Mouse (Mus musculus) hindbrain, embryonic 10.5 days (tissue): Measurements from ENCODE around the gene Cog4. TPM values are rescaled to one million over a fixed set of nuclear protein-coding genes. Genes with fewer than 3 reads are reported as not detected.

ENCODE experiments used
- DNase-seq: peaks from one replicate; pipeline ENCODE4 v3.0.0-alpha.2; 2017; ENCODE audit warnings: low spot score
- H3K27ac ChIP-seq: fragments of 300-500 bp; sonication (generic); 2 replicates; pipeline ENCODE4 v1.5.1; 2016; ENCODE audit warnings: mild to moderate bottlenecking, moderate library complexity
- H3K27me3 ChIP-seq: fragments of 300-500 bp; sonication (generic); 2 replicates; pipeline ENCODE4 v1.6.1; 2016; ENCODE audit warnings: mild to moderate bottlenecking; ENCODE audit not compliant: poor library complexity, insufficient read depth, severe bottlenecking
- H3K36me3 ChIP-seq: fragments of 300-500 bp; sonication (generic); 2 replicates; pipeline ENCODE4 v1.6.1; 2016; ENCODE audit warnings: mild to moderate bottlenecking, moderate library complexity
- H3K4me1 ChIP-seq: fragments of 300-500 bp; sonication (generic); replicated peaks from 2 replicates; pipeline ENCODE4 v1.6.1; 2016; ENCODE audit warnings: mild to moderate bottlenecking
- H3K4me3 ChIP-seq: fragments of 300-500 bp; sonication (generic); 2 replicates; pipeline ENCODE4 v1.5.1; 2016; ENCODE audit warnings: mild to moderate bottlenecking, moderate library complexity
- H3K9me3 ChIP-seq: fragments of 300-500 bp; sonication (generic); 2 replicates; pipeline ENCODE4 v1.6.1; 2016; ENCODE audit warnings: mild to moderate bottlenecking, moderate library complexity
- WGBS: fragments of 180-500 bp; shearing (Covaris S2); methylation state at CpG from one replicate; pipeline ENCODE4 v1.1.7; 2016; 5-methylcytosine and 5-hydroxymethylcytosine counted together
- polyA plus RNA-seq: library from polyadenylated mRNA; unstranded; fragments of >200 nt; fragmentation: Nextera tagmentation; extraction: Ambion mirVana; gene quantifications from 2 replicates; pipeline ENCODE4 v1.2.1, GENCODE M21; 2016

Cog4 gene
- 70.0 and 75.6 TPM in 2 replicates for polyA plus RNA-seq

- Histone ChIP-seq H3K27me3 (no peaks in the 10 kb centered on the region), H3K4me3 (peak within 1 kb of the TSS; percentile 89), H3K4me1 (peaks cover 20% of the 10 kb centered on the region), H3K36me3 (peaks cover 53% of the 10 kb centered on the region), H3K9me3 (no peaks in the 10 kb centered on the region), H3K27ac (peak within 1 kb of the TSS; percentile 97)
- peak; percentile 86 for DNase-seq
- under 1% methylated on average over 53 of the region's 53 CpGs for WGBS
Measured at GRCm38 (mm10) chr8:110846405-110847170, at the start of gene Cog4, which contains the start of gene Sf3b3. Cog4 (plus strand) TSS chr8:110846600. Sf3b3 (minus strand) TSS chr8:110846787.

DNA sequence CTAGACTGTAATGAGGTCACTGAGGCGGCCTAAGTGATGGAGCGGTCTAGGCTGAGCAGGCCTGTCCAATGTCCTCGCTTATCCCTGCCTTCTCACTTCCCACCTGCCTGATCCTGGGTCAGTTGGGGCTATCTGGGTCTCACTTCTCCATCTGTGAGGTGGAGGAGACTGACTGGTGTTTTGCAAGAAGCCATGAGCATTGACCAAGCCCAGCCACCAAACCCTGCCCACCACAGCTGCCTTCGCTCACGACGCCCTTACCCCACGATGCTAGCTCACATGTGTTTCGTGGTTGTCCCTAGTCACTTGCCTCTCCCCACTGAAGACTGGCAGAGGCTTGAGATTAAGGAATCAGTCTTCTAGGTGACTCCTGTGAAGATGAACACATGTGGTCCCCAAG is 49.3 kb upstream of the Cog4 start:
- no peaks in the 10 kb centered on the region for H3K36me3 ChIP-seq

GRCm38 (mm10) chr8:110802988-110803387 is 43.4 kb upstream of the Cog4 start:
- Histone ChIP-seq H3K4me3 (no peak overlapping the region), H3K9me3 (no peaks in the 10 kb centered on the region), H3K36me3 (no peaks in the 10 kb centered on the region), H3K27me3 (no peaks in the 10 kb centered on the region), H3K4me1 (peaks cover 3% of the 10 kb centered on the region), H3K27ac (no peak overlapping the region)
- no peak for DNase-seq
- 90% methylated on average over 5 of the region's 5 CpGs for WGBS

More for the DNA sequence above, 49.3 kb upstream of the Cog4 start:
- DNase-seq = no peak
- Histone ChIP-seq H3K27me3 (no peaks in the 10 kb centered on the region), H3K27ac (no peak overlapping the region), H3K9me3 (peaks cover 9% of the 10 kb centered on the region), H3K4me3 (no peak overlapping the region), H3K4me1 (no peaks in the 10 kb centered on the region; the same call in 1 of the 2 replicates)
- 93% methylated on average over 8 of the region's 8 CpGs for WGBS

GRCm38 (mm10) chr8:110803856-110804255 is 42.5 kb upstream of the Cog4 start:
- H3K36me3 ChIP-seq = peaks cover 6% of the 10 kb centered on the region
- H3K27ac ChIP-seq = no peak overlapping the region
- WGBS = 93% methylated on average over 9 of the region's 9 CpGs
- no peak overlapping the region for H3K4me3 ChIP-seq
- no peak for DNase-seq
- no peaks in the 10 kb centered on the region for H3K27me3 ChIP-seq
- H3K9me3 ChIP-seq = no peaks in the 10 kb centered on the region
- H3K4me1 ChIP-seq = peaks cover 6% of the 10 kb centered on the region

DNA sequence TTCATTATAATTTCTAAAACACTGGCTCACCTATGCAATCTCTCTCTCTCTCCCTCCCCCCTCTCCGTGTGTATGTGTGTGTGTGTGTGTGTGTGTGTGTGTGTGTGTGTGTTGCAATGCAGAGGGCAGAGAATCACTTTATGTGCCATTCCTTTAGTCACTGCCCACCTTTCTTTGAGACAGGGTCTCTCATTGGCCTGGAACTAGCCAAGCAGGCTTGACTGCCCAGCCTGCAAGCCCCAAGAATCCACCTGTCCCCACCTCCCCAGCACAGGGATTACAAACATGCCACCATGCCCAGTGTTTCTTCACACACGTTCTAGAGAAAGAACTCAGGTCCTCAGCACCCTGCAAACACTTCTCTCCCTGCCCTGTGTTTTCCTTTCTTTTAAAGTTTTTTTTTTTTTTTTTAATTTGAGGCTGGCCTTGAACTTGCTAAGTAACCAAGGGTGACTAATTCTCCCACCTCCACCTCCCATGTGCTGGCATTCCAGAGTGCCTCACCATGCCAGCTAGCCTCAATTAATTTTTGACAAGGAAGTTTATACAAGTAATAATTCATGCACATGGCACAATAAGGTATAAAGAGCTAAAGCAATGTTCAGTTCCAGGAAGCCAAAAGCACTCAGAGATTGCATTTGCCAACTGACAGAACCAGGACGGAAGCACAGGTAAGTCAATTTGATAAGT is 41.4 kb upstream of the Cog4 start:
- Histone ChIP-seq H3K4me3 (no peak overlapping the region), H3K4me1 (peaks cover 6% of the 10 kb centered on the region), H3K27ac (no peak overlapping the region), H3K9me3 (no peaks in the 10 kb centered on the region), H3K36me3 (peaks cover 17% of the 10 kb centered on the region), H3K27me3 (no peaks in the 10 kb centered on the region)
- 63% methylated on average over 3 of the region's 3 CpGs for WGBS
- DNase-seq = no peak

DNA sequence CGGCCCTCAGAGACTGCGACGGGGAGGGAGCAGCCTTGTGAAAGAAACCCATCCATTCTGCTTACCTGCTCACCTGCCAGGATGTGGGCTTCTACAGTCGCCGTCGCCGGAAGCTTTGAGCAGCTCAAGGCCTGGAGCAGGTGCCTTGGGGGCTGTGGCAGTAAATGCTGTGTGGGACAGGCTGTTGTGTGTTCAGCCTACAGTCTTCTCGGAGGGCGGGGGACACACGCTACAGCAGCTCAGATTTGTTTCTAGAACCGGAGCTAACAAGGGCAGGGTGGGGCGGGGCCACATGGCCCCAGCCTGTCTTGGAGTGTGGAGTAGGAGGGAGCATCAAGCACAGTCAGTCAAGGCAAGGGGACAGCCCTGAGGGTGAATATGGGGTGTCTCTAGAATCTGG is 40.7 kb upstream of the Cog4 start, which contains the start of gene Il34:
Il34 (minus strand) TSS at position 256 of the 400 bp plus-strand sequence.
- peaks cover 24% of the 10 kb centered on the region for H3K36me3 ChIP-seq
- no peak within 1 kb of the TSS for H3K27ac ChIP-seq
- no peaks in the 10 kb centered on the region for H3K27me3 ChIP-seq
- WGBS = 44% methylated on average over 12 of the region's 12 CpGs
- DNase-seq = no peak
- peaks cover 6% of the 10 kb centered on the region for H3K4me1 ChIP-seq
- no peak within 1 kb of the TSS for H3K4me3 ChIP-seq
- H3K9me3 ChIP-seq = no peaks in the 10 kb centered on the region

GRCm38 (mm10) chr8:110806146-110806545 is 40.3 kb upstream of the Cog4 start:
- 94% methylated on average over 1 of the region's 1 CpGs for WGBS
- Histone ChIP-seq H3K27ac (no peak overlapping the region), H3K9me3 (no peaks in the 10 kb centered on the region), H3K4me1 (peaks cover 6% of the 10 kb centered on the region), H3K27me3 (no peaks in the 10 kb centered on the region), H3K36me3 (peaks cover 29% of the 10 kb centered on the region), H3K4me3 (no peak overlapping the region)
- DNase-seq = no peak

- Histone ChIP-seq H3K4me1 (peaks cover 6% of the 10 kb centered on the region; the same call in 1 of the 2 replicates), H3K4me3 (no peak overlapping the region), H3K27ac (no peak overlapping the region), H3K9me3 (no peaks in the 10 kb centered on the region), H3K27me3 (no peaks in the 10 kb centered on the region), H3K36me3 (peaks cover 55% of the 10 kb centered on the region)
- DNase-seq = peak; percentile 35
- WGBS = 63% methylated on average over 13 of the region's 13 CpGs
Measured at GRCm38 (mm10) chr8:110808495-110809472, 37.6 kb upstream of the Cog4 start.

DNA sequence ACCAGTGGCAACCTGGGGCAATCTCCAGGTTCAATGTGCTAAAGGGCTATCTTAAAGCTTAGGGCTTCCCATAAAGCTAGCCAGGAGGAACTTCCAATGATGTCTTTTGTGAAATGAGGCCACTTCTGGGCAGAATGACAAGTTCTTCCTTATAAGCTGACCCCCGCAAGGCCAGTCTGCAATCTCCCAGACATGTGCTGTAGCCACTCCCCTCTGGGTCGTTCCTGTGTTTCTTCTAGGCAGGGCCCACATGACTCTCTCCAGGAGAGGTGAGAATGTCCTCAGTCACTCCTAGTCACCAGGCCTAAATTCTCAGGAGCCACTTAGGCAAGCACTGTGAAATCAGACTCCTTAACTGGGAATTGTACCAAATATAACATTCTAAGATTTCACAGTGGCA is 36.6 kb upstream of the Cog4 start:
- Histone ChIP-seq H3K27ac (no peak overlapping the region), H3K4me1 (peaks cover 6% of the 10 kb centered on the region; the same call in 1 of the 2 replicates), H3K4me3 (no peak overlapping the region), H3K27me3 (no peaks in the 10 kb centered on the region), H3K9me3 (no peaks in the 10 kb centered on the region), H3K36me3 (peaks cover 66% of the 10 kb centered on the region)
- 66% methylated on average over 2 of the region's 2 CpGs for WGBS
- DNase-seq = no peak

GRCm38 (mm10) chr8:110810481-110811065 is 35.8 kb upstream of the Cog4 start:
- Histone ChIP-seq H3K27me3 (no peaks in the 10 kb centered on the region), H3K27ac (no peak overlapping the region), H3K36me3 (peaks cover 73% of the 10 kb centered on the region), H3K4me1 (peaks cover 6% of the 10 kb centered on the region; the same call in 1 of the 2 replicates), H3K4me3 (no peak overlapping the region), H3K9me3 (no peaks in the 10 kb centered on the region)
- DNase-seq = no peak
- WGBS = 91% methylated on average over 7 of the region's 7 CpGs

DNA sequence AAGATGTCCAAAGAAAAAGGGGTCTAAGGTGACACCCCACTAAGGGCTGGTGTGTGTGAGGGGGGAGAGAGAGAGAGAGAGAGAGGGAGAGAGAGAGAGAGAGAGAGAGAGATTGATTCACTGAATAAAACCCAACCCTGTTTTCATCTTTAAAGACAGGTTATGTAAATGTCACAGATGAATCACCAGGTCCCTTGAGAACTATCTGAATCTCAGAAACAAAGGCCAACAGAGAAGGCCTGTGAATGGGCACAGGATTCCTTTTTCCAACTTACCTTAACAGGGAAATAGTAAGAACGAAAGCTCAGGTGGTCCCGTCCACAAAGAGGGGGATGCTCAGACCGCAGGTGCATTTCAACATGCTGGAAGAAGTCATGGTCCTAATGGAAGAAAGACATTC is 35.3 kb upstream of the Cog4 start:
- Histone ChIP-seq H3K9me3 (no peaks in the 10 kb centered on the region), H3K4me3 (no peak overlapping the region), H3K36me3 (peaks cover 78% of the 10 kb centered on the region), H3K27me3 (no peaks in the 10 kb centered on the region), H3K4me1 (peaks cover 3% of the 10 kb centered on the region; the same call in 1 of the 2 replicates), H3K27ac (no peak overlapping the region)
- no peak for DNase-seq
- WGBS = 95% methylated on average over 3 of the region's 3 CpGs

- no peak for DNase-seq
- Histone ChIP-seq H3K27ac (no peak overlapping the region), H3K4me3 (no peak overlapping the region), H3K27me3 (no peaks in the 10 kb centered on the region), H3K36me3 (peaks cover 85% of the 10 kb centered on the region), H3K4me1 (peaks cover 3% of the 10 kb centered on the region; the same call in 1 of the 2 replicates), H3K9me3 (no peaks in the 10 kb centered on the region)
- WGBS = 94% methylated on average over 7 of the region's 7 CpGs
Measured at GRCm38 (mm10) chr8:110811793-110812192, 34.6 kb upstream of the Cog4 start.
